Mouse (Mus musculus) cortical plate, adult 2 months (tissue): ENCODE results near the gene Cdkn1c.

Experiments
- CTCF ChIP-seq: fragments of 200-500 bp; IDR thresholded peaks from 2 replicates; pipeline ENCODE4 v1.5.1; 2011; ENCODE audit warnings: mild to moderate bottlenecking, control low read depth, low read length; ENCODE audit not compliant: insufficient read depth; ENCODE audit errors: extremely low read depth
- POLR2A ChIP-seq: fragments of 200-500 bp; IDR thresholded peaks from 2 replicates; pipeline ENCODE4 v1.6.1; 2011; ENCODE audit warnings: mild to moderate bottlenecking, low read length, control low read depth; ENCODE audit not compliant: insufficient read depth; ENCODE audit errors: extremely low read depth

DNA sequence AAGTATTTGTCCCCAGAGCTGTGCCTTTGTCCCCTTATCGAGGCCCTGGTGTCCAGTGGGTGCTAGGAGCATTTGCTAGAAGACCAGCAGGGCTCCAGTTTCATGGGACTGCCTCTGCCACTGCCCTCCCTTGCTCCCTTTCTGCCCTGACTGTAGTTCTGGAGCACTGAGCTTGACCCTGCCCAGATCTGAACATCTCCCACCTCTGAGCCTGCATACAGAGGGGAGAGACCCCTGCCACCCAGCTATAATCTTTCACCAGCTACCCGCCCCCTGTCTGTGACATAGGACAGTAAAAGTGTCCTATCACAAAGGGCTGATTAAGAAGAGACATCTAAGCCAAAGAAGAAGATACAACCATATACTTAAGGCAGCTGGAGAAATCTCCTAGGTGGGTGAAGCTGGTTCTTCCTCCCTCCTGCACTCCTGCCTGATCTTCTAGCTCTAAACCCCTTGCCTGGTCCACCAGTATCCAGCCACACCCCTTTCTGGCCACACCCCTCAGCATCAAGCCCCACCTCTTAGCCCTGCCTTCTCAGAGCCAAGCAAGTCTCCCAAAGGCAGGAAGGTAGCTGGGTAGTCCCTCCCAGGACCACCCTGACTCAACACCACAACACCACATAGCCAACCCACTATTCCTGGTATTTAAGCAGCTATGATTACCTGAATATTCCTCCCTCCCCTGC is 31.9 kb downstream of the Cdkn1c start:
- TF ChIP-seq CTCF (no peak), POLR2A (no peak)
